Mouse (Mus musculus) 3T3-L1 (cell line): ENCODE data around the gene Lyz1.

Experiments
- DNase-seq: peaks from one replicate; pipeline ENCODE4 v3.0.0-alpha.2; 2015; ENCODE audit warnings: low read depth, low spot score

Gene Lyz1

DNA sequence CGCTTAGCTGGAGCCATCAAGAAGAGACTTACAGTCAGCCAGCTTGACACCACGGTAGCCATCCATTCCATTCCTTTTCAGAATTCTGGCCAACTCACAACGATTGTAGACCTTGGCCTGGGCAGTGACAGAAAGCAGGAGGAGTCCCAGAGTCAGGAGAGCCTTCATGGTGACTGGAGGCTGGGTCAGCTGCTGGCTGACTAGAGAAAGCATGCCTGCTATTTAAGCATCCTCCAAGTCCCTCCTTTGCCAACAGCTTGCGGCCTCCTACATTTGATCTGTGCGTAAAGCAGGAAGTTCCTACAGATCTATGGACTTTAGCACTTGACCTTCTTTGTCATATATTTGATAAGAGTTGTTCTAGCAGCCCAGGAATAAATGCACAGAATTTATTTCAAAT lies at the start of gene Lyz1:
Gene Lyz1, minus strand, starts transcription at position 198 of the 400 bp plus-strand sequence.
- no peak for DNase-seq

DNA sequence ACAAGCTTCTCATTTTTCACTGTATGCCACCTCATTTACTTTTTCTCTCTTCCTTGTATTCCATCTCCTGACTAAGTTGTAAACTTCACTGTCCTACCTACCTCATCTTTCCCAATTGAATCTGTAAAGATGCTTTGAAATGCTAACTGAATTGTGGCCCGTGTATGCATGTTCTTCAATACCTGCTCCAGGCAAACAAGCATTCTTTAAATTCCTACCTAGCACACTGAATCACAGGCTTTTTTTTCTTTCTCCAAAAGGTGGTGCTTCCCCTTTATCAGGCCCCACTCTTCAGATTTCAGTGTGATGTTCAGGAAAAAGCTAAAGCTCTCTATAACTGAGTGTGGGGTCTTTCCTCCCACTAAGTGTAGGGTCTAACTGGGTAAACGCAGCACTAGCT lies 49.7 kb upstream of the Lyz1 start:
- DNase-seq = no peak

DNA sequence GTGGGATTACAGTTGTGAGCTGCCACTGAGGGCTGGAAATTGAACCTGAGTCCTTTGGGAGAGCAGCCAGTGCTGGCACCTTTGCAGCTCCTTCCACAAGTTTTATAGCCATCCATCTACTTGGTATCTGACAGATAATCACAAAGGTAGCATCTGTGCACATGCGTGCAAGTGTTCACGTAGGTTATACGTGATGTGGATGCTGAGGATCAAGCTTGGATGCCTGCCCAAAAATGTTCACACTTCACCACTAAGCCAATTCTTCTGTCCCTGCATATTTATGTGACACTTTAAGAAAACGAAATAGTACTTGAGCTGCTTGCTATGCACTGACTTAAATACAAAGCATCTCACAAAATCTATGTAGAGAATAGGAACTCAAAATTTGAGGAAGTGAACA lies 48.4 kb upstream of the Lyz1 start:
- DNase-seq = no peak

DNA sequence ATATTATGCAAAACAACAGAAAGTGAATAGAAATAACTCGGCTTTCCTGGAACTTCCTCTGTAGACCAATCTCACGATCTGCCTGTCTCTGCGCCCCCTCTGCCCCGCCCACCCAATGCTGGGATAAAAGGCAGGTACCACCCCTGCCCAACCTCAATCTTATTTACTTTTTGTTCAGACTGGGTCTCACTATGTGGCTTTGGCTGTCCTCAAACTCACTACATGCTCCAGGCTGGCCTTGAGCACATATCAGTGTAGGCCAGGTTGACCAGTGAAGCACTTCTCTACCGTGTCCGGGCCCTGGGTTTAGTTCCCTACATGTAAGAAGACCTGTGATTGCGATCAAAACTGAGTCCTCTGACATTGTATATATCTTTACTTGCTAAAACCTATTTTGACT lies 46.6 kb upstream of the Lyz1 start:
- DNase-seq = no peak

DNA sequence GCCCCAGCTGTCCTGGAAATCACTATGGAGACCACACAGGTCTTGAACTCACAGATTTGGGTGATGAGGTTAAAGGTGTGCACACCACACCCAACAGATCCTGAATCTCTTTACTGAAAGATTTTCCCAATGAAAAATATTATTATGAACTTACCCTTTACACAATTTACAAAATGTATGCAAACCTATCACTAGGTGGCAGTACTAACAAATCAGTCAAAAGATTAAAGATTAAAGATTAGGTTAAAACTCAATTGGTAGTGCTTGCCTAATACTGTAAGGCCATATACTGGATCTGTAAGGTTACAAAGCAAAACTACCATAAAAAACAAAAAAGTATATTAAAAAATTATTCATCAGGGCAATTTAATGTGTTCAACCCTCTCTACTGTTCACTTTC lies 45.3 kb upstream of the Lyz1 start:
- DNase-seq = no peak

DNA sequence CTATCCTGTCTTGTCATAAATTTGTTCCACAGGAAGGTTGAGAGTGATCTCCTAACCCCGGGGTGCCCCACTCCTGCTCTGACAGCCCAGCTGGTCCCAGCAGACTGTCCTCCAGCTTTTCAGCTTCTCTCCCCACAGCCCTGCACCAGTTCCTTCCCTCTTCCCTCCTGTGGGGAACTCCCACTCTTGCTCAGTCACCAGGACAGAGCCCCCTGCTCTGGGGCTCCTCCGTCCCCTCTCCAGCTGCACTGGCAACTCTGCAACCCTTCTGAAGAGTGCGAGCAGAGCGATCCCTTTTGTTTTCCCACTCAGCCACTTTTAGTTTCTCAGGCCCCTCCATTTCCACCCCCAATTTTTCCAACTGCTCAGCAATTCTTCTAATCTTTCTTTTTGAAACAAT lies 43.0 kb upstream of the Lyz1 start:
- no peak for DNase-seq

DNA sequence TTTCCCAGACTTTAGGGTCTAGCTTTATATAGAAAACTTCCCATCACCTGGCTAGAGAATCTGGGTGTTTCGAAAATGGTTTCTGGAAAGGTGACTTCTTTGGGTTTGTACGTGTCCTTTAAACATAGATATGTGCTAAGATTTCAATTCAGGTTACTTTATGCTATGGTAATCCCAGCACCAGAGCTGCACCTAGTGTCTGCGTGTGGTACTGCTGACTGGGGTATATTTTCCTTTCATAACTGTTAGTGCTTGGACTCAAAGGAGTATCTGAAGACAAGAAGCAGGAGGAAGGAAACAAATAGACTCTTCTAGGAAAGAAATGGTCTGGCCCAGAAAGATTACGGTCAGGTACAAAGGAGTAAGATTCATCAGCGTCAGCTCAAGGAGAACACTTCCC lies 37.9 kb upstream of the Lyz1 start:
- peak; percentile 38 for DNase-seq

DNA sequence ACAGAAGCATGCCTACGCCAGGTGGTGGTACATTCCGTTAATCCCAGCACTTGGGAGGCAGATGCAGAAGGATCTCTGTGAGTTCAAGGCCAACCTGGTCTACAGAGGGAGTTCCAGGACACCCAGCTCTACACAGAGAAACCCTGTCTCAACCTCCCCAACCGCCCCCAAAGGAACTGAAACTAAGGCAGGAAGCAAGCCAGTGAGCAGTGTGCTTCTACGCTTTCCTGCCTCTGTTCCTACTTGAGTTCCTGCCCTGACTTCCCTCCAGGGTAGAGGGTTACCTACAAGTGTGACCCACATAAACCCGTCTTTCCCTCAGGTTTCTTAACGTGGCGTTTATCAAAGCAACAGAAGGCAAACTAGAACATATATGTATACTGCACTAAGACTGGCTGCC lies 31.1 kb upstream of the Lyz1 start:
- DNase-seq = no peak

DNA sequence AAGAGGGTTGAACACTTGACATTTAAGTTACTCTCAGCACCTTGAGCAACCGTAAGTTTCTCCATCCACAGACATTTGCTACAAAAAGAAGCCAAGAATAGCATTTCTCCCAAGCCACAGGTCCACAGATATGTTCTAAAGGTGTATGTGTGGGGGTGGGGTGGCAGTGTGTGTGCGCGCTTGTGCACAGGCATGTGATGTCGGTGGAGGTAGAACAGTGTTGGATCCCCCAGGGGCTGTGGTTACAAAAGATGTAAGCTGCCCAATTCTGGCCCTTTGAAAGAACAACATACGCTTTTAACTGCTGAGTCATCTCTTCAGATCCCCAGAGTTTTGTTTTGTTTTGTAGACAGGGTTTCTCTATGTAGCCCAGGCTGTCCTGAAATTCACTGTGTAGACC lies 30.0 kb upstream of the Lyz1 start:
- no peak for DNase-seq

DNA sequence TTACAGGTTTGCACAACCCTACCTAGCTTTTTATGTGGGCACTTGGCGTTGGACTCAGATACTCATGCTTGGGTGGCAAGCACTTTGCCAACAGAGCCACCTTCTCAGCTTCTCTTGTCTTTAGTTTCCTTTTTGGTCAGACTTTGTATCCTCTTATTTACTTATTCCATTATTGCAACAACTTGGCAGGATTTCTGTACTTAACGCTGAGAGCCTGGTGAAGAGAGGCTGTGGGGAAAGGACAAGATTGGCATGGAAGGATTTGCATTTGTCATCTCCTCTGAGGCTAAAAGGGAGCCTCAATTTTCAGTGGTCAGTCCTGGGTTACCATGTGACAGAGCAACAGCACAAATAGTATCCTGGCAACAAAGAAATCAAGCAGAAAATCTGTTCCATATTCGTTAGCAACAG lies 27.9 kb upstream of the Lyz1 start:
- DNase-seq = no peak

DNA sequence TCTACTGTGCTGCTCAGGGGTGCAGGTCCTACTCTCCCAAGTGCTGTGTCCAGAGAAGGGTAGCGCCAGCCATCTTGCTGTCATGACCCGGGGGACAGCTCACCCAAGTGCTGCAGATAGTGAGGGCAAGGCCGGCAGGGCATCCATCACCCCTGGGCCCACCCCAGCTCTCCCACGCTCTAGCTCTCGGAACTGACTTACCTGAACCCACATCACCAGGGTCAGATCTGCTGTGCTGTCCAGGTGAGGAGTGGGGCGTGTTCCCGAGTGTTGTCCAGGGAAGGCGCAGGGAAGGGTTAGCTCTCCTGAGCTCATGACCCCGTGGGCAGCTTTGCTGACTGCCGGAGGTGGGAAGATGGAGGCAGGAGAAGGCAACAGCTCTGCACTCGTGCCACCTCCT lies 23.7 kb upstream of the Lyz1 start:
- no peak for DNase-seq

DNA sequence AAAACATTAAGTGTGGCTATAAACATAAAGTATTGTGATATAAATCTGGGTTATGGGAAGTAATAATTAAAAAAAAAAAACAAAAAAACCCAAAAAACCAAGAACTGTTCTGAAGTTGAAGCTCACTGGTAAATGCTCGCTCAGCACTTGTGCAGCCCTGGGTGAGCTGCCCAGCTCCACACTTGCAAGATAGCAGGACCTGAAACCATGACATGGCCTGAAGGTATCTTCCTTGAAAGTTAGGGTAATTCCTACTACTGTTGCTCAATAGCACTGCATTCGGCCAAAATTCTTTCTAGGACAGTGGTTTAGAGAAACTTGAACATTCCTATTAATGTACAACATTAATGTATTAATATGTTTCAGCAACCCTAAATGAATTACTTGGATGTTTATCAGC lies 20.5 kb upstream of the Lyz1 start:
- DNase-seq = no peak

DNA sequence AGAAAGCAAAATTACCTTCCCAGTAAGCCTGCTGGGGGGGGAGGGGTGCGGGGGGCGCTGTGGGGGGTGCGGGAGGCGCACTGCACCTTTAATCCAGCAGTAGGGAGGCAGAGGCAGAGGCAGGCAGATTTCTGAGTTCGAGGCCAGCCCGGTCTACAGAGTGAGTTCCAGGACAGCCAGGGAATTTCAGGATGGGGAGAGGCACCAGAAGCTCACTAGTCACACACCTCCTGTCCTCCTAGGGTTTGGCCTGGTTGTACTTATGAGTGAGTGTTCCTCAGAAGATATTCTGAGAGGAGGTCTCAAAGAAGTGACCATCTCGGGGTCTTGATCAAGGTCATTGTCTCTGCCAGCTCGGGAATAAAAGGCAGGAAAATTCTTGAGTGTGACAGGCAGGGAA lies 19.5 kb upstream of the Lyz1 start:
- DNase-seq = no peak

DNA sequence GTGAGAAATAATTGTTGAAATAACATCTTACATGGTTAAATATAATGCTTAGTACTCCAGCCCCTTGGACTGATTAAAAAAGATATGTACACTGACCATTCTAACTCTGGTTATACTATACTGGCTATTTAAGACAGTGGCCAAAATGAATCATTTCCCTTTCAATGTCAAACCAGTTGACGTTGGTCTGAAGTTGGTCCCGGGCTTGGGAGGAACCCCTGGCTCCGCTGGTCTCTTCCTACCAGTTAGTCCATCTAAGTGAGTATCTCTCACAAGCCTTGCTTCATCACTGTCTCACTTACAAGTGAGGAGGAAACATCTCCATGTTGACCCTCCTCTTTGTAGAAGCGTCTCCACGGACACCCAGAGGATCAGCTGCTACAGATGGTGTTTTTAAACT lies 11.7 kb upstream of the Lyz1 start:
- no peak for DNase-seq

DNA sequence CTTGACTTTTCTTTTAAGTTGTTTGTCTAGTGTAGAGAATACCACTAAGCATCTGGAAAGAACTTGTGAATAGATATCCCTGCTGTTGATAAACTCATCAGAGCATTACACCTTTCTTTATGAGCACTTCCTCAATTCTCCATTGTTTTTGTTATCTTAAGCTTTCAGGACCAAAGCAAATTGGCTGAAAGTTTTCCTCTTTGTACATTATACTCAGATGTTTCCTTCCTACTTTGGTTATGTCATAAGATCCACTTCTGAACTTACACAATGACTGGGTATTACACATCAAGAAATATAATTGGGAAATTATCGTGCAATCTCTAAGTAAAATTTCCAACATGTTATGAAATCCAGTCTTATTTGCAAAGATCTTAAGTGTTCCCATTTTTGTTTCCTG lies 9.0 kb upstream of the Lyz1 start:
- no peak for DNase-seq

DNA sequence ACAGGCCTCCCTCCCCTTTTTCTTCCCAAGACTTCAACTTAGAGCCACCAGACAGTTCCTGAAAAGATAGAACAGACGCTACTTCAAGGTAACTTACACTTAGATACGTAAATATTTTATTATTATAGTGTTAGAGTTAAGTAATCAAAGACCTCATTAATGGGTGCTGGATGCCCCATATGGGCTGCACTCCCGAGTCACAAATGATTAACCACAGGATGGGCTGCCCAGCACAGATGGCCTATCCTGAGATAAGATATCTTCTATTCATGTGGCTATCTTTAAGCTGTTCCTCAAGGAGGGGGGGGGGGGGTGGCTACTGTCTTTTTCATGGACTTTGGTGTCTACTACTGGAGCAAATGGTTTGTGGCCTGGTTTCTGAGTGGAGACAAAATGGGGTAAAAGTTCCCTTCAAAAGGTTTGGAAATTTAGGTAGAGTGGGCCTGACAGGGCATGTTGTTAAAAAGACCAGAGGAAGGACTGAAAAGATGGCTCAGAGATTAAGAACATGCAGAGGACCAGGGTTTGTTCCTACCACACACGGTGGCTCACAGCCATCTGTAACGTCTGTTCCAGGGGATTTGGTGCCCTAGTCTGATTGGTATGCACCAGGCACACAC lies 7.3 kb upstream of the Lyz1 start:
- DNase-seq = no peak

DNA sequence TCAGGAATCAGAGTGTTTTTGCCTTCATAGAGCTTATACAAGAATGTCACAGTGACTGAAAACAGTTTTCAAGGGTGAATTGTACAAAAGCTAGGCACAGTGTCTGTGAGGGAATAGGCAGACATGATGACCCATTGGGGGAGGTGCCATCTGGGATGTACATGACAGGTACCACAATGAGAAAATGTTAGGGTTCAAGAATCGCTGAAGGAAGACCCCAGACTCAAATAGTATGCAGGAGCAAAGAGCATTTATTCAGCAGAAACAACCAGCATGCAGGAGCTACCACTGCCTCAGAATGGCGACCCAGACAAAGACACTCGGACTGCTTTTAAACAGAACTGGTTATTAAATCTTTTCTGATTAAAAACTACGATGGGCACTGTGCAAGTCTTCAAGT lies 6.4 kb upstream of the Lyz1 start:
- DNase-seq = no peak

DNA sequence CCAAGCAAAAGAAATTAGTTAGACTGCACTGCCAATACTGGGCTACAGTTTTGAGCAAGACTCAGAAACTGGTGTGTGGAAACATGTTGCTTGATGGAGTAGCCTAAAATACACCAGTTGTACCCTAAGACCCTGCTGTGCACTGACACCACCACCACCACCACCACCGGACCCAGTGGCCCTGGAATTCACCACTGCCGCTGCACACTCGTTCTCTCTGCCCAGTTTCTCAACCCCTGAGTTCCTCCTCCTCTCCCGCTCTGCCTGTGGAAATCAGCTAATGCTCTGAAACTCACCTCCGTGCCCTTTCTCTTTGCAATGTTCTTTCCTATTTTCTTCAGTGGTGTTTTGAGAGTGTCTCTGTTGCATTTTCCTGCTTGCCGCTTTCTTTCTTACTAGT lies 5.7 kb upstream of the Lyz1 start:
- no peak for DNase-seq

DNA sequence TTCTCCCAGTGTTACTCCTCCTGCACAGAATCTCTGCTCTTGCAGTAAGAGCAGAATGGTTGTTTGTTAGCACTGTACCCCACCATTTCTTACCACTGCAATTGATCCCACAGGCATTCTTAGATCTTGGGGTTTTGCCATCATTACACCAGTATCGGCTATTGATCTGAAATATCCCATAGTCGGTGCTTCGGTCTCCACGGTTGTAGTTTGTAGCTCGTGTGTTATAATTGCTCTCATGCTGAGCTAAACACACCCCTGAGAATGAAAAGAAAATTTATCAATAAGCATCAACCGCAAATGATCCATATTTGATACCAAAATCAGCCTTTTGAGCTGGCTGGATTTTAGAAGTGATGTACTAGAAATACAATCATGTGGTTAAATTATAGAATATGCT lies 1.7 kb downstream of the Lyz1 start:
- peak; percentile 91 for DNase-seq

DNA sequence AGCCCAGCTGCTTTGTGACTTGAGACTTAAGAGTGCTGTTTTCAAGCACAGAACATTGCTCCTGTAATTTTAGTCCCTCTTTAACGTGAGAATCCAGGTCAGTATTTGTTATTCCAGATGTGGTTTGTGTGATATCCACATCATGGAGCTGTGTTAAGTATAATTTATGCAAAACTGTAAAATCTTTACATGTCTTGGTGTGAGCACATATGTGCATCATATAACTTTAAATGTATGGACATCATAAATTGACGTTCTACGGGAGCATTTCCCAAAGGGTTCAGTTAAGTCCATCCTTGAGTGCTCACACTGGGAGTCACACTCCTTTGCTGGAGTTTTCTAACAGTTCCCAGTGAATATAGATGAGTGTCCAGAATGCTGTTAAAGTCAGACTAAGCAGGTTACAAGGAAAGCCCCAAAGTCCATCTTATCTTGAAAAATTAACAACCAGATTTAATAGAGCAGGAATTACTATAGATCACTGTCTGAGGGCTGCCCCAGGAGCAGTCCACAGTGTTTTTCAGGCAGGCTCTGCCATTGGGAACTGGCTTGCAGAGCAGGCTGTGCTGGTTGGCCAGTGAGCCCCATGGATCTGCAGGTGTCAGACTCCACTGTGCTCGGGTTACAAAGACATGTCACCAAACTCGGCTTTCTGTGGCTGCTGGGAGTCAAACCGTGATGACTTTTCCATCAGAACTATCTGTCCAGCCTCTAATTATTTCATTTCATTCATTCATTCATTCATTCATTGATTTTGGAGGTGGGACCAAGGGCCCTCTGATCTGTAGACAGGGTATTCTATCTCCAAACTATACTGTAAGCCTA lies 2.4 kb downstream of the Lyz1 start:
- peak; percentile 94 for DNase-seq

DNA sequence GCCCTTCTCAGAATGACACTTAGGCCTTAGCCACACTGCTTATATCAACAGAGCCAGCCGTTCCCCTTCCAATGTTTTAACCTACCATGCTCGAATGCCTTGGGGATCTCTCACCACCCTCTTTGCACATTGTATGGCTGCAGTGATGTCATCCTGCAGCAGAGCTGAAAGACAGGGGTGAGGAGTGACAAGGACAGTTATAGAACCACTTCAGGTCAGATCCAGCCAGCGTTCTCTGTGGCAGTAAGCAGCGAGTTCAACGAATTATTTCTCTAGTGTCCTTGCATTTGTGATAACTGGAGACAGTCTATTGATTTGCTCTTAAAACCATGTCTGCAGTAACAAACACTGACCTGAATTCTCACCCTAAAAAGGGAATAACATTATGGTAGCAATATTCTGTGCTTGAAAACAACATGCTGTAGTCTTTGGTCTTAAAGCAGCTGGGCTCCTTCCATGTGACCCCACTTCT lies 3.6 kb downstream of the Lyz1 start:
- peak; percentile 93 for DNase-seq

DNA sequence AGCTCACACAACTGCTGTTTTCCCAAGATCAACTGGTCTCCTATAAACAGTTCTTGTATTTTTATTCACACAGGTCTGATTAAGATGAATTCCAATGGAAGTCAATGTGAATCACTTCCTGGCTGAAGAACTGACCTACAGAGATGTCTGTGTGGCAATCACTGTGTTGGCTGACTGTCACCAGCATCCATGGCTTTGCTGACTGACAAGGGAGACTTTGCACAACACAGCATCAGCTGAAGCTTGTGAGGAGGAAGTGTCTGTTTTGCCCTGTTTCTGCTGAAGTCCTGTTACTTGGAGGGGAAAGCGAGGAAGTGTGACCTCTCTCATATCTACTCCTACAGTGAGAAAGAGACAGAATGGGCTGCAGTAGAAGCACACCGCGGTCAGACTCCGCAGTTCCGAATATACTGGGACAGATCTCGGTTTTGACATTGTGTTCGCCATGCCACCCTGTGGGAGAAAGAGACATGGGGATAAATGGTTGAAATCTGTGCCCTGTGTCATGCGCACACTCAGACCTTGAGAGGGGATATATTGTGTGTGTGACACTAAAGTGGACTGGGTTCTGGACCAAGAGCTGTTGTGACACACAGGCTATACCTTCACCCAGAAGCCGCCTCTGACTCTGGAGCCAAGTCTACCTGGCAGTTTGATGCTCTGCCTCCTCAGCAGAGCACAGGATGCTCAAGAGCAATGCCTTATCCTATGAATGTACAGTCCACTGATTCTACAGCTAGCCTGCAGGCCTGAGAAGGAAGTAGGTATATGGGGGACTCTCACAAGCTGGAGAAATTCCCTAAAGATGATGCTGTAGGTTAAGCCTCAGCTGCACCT lies 4.3 kb downstream of the Lyz1 start:
- DNase-seq = peak; percentile 96
